Mouse (Mus musculus) kidney, embryonic 16.5 days (tissue): ENCODE measurements around the gene Cldn10. TPM values are rescaled to one million over a fixed set of nuclear protein-coding genes. Genes with fewer than 3 reads are reported as not detected.
A peak's percentile ranks its signal among the peaks of the same experiment; 100 is the strongest.

Source experiments
- ATAC-seq: fragments of 200-750 bp; cut with Nextera tagmentation; 2 replicates; pipeline ENCODE4 v1.8.0; 2017; ENCODE audit warnings: moderate TSS enrichment; ENCODE audit not compliant: low FRiP score, low TSS enrichment
- H3K27ac ChIP-seq: fragments of 300-500 bp; sonication (generic); 2 replicates; pipeline ENCODE4 v1.5.1; 2014; ENCODE audit warnings: low read length
- H3K27me3 ChIP-seq: fragments of 300-500 bp; sonication (generic); 2 replicates; pipeline ENCODE4 v1.6.1; 2014; ENCODE audit warnings: low read length, control low read depth, mixed read lengths; ENCODE audit not compliant: insufficient read depth
- H3K36me3 ChIP-seq: fragments of 300-500 bp; sonication (generic); 2 replicates; pipeline ENCODE4 v1.6.1; 2014; ENCODE audit warnings: low read length, control low read depth, mixed read lengths; ENCODE audit not compliant: insufficient read depth
- H3K4me1 ChIP-seq: fragments of 300-500 bp; sonication (generic); 2 replicates; pipeline ENCODE4 v1.6.1; 2014; ENCODE audit warnings: low read length, control low read depth, mixed read lengths; ENCODE audit not compliant: insufficient read depth
- H3K4me2 ChIP-seq: fragments of 300-500 bp; sonication (generic); replicated peaks from 2 replicates; pipeline ENCODE4 v1.6.1; 2014; ENCODE audit warnings: low read depth, low read length
- H3K4me3 ChIP-seq: fragments of 300-500 bp; sonication (generic); 2 replicates; pipeline ENCODE4 v1.5.1; 2014; ENCODE audit warnings: mild to moderate bottlenecking, low read length
- H3K9ac ChIP-seq: fragments of 300-500 bp; sonication (generic); replicated peaks from 2 replicates; pipeline ENCODE4 v1.6.1; 2014; ENCODE audit warnings: low read length
- H3K9me3 ChIP-seq: fragments of 300-500 bp; sonication (generic); 2 replicates; pipeline ENCODE4 v1.6.1; 2016; ENCODE audit warnings: low read length, control low read depth
- WGBS: fragments of 180-500 bp; shearing (Covaris S2); extraction: QIAGEN DNeasy Blood & Tissue Kit; methylation state at CpG from one replicate; pipeline ENCODE4 v1.1.7; 2014; 5-methylcytosine and 5-hydroxymethylcytosine counted together
- polyA plus RNA-seq: library from polyadenylated mRNA; unstranded; fragments of >200 nt; fragmentation: Nextera tagmentation; extraction: Ambion mirVana; gene quantifications from 2 replicates; pipeline ENCODE4 v1.2.1, GENCODE M21; 2015

The Cldn10 gene
- polyA plus RNA-seq, 1 experiment from 2014 or later: 49.3 TPM

DNA sequence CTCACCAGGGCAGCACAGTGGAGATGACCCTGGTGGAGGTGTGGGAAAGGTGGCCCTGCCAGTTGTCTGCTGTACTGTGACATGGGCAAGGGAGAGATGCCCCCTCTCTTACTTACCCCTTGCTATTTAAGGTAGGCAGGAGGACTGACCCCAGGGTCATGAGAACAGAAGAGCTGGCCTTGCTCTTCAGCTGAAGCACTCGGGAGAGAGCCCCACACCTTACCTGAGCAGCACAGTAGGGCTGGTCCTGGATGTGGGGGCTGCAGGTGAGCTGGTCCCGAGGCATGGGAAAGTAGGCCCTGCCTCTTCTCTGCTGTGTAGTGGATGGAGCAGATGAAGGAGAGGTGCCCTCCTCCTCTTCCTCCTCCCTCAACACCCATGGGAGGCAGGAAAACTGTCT, 11.3 kb upstream of the Cldn10 start:
- H3K36me3 ChIP-seq: no peaks in the 10 kb centered on the region
- no peak overlapping the region for H3K4me3 ChIP-seq
- no peak overlapping the region for H3K9ac ChIP-seq
- H3K4me1 ChIP-seq: no peaks in the 10 kb centered on the region
- H3K9me3 ChIP-seq: 0 out of 2 replicates have a peak, but pooled peaks cover 2% of the 10 kb centered on the region
- peak; percentile 70; the same call in 1 of the 2 replicates for ATAC-seq
- H3K27me3 ChIP-seq: no peaks in the 10 kb centered on the region
- no peak overlapping the region for H3K4me2 ChIP-seq
- no peak overlapping the region for H3K27ac ChIP-seq
- WGBS: 92% methylated on average over 2 of the region's 2 CpGs

DNA sequence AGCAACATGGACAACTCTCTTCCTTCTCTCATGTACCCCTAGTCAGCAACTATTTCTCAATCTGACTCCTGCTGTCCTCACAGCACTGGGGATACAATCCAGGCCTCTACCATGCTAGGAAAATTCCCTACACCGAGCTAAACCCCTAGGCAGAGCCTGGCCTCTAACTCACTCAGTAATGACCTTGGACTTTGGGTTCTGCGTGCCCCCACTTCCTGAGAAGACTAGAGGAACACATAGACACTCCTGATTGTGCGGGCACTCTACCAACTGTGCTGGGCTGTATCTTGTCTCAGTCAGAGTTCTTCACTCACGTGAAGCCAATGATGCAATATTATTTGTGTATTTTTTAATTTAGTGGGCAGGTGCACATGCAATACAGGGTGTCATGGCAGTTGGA, 10.2 kb upstream of the Cldn10 start:
- ATAC-seq: no peak
- Histone ChIP-seq H3K9ac (no peak overlapping the region), H3K27me3 (no peaks in the 10 kb centered on the region), H3K4me3 (no peak overlapping the region), H3K4me2 (no peak overlapping the region), H3K27ac (no peak overlapping the region), H3K9me3 (0 out of 2 replicates have a peak, but pooled peaks cover 2% of the 10 kb centered on the region), H3K4me1 (no peaks in the 10 kb centered on the region), H3K36me3 (no peaks in the 10 kb centered on the region)
- 80% methylated on average over 4 of the region's 4 CpGs for WGBS

DNA sequence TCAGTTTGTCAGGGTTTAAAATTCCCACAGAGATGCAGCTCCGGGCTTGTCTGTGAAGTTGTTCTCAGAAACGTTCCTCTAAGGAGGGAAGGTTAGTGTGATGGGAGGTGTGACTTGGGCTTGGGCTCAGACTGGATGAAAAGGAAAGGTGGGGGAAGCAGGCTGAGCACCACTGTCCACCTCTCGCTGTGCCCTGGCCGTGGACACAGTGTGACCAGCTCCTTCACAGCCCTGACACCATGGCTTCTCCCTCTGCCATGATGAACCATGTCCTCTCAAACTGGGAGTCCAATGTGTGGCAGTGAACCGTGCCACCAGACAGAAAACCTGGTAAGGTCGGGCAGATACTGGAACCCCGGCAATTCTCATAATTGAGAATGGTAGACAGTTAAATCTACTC, 6.1 kb upstream of the Cldn10 start:
- WGBS: 85% methylated on average over 7 of the region's 7 CpGs
- H3K9ac ChIP-seq: no peak overlapping the region
- H3K27me3 ChIP-seq: no peaks in the 10 kb centered on the region
- no peaks in the 10 kb centered on the region for H3K36me3 ChIP-seq
- no peak overlapping the region for H3K4me2 ChIP-seq
- no peak overlapping the region for H3K27ac ChIP-seq
- no peak for ATAC-seq
- H3K4me1 ChIP-seq: no peaks in the 10 kb centered on the region
- H3K9me3 ChIP-seq: no peaks in the 10 kb centered on the region
- H3K4me3 ChIP-seq: no peak overlapping the region

DNA sequence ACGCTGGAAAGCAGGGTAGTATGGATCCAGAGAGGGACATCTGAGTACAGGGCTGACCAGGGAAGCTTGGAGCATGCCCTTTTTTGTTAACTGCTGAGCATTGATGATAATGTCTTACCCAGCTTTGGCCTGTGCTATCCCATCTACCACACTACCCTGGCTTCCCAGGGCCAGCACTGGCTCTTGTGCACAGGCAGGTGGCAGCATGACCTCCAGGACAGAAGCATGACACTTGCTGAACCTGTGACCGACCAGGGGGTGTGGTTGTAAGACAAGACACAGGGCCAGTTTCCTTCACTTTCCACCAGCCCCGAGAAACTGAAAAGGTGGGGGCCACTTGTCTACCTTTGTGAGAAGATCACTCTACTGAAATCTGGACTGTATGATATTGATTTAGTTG, 5.5 kb upstream of the Cldn10 start:
- no peaks in the 10 kb centered on the region for H3K27me3 ChIP-seq
- WGBS: 59% methylated on average over 3 of the region's 3 CpGs
- H3K4me2 ChIP-seq: no peak overlapping the region
- H3K9me3 ChIP-seq: no peaks in the 10 kb centered on the region
- H3K36me3 ChIP-seq: no peaks in the 10 kb centered on the region
- H3K27ac ChIP-seq: no peak overlapping the region
- H3K4me1 ChIP-seq: no peaks in the 10 kb centered on the region; the same call in 1 of the 2 replicates
- H3K4me3 ChIP-seq: no peak overlapping the region
- no peak; the same call in 1 of the 2 replicates for ATAC-seq
- H3K9ac ChIP-seq: no peak overlapping the region

DNA sequence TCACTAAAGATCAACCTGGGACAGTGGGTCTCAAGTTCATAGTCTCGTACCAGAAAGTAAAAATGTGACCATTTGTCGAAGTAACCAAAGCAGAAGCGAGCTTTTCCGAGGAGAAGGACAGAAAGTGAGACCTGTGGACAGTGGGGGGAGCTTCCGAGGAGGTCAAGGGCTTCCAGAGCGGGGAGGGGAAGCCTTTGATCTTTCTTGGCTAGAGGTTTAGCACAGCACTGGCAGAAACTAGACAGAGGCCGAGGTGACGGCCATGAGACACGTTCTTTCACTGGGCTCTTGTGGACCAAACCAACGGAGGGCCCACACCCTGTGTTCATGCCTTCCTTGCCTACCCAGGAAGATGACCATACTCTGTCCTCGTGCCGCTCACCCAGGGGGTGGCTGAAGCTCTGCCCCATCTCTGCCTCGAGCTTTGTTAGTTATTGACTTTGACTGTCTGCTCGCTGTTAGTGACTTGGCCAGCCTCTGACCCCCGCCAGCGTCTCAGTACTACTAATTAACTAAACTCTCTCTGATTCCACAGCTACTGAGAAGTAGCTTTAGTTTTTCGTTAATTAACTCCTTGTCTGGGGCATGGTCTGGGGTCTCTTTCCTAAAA, 4.3 kb upstream of the Cldn10 start:
- Histone ChIP-seq H3K9me3 (no peaks in the 10 kb centered on the region), H3K4me3 (no peak overlapping the region), H3K27me3 (no peaks in the 10 kb centered on the region), H3K27ac (peak overlapping the region; percentile 75), H3K36me3 (no peaks in the 10 kb centered on the region), H3K9ac (no peak overlapping the region), H3K4me1 (no peaks in the 10 kb centered on the region; the same call in 1 of the 2 replicates), H3K4me2 (no peak overlapping the region)
- 45% methylated on average over 17 of the region's 17 CpGs for WGBS
- ATAC-seq: peak; percentile 92

DNA sequence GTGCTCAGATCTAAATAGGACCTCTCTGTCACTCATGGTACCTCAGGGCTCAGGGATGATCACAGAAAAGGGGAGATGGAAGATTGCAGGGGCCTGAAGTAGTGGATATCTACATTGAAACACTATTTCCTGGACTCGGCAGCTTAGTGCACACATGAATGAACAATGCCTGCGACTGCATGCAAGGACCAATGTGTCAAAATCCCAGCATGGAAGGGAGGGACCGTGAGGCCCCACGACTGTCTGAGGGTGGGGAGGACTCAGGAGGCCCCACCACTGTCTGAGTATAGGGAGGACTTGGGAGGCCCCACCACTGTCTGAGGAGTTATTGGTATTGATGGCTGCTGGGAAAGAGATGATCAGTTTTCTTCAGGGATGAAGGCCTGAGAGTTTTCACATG, 2.5 kb downstream of the Cldn10 start:
- Histone ChIP-seq H3K9ac (no peak overlapping the region), H3K4me1 (no peaks in the 10 kb centered on the region; the same call in 1 of the 2 replicates), H3K36me3 (no peaks in the 10 kb centered on the region), H3K4me2 (no peak overlapping the region; the same call in 1 of the 2 replicates), H3K4me3 (no peak overlapping the region), H3K9me3 (no peaks in the 10 kb centered on the region), H3K27ac (no peak overlapping the region), H3K27me3 (no peaks in the 10 kb centered on the region)
- no peak for ATAC-seq
- 69% methylated on average over 4 of the region's 4 CpGs for WGBS

DNA sequence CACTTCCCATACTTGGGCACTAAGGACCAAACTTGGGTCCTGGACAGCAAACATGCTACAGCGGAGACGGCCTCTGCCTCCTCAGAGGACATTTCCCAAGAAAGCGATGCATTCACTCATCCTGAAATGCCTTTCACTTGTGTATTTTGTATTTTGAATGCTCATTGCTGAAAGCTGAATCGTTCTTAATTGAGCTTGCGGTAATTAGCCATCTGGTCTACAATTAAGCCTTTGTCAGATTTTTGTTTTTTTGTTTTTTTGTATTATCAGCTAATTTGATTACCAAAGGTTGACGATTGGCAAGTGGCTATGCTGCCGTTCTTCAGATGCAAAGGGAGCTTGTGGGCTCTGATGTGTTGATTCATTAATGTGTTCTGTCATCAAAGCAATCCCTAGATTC, 5.2 kb downstream of the Cldn10 start:
- ATAC-seq: no peak
- Histone ChIP-seq H3K36me3 (no peaks in the 10 kb centered on the region), H3K4me2 (no peak overlapping the region), H3K27me3 (no peaks in the 10 kb centered on the region), H3K27ac (no peak overlapping the region), H3K4me3 (no peak overlapping the region), H3K9me3 (no peaks in the 10 kb centered on the region), H3K9ac (no peak overlapping the region), H3K4me1 (peaks cover 3% of the 10 kb centered on the region; the same call in 1 of the 2 replicates)
- WGBS: 90% methylated on average over 7 of the region's 7 CpGs

DNA sequence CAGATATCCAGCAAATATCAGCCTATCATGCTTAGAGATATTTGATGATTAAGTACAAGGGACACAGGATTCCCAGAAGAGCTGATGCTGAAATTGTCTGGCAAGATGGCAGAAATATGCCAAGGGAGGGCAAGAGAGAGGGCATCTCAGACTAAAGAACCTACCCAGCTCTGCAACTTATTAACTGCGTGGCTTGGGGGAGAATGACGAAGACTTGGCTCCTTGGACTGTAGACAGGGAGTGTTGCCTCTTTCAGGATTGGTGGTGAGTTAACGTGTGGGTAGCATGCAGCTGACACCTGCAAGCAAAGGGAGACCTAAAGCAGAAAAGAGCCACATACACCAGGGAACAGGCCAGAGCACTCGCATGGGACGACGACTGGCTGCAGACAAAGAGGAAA, 5.7 kb downstream of the Cldn10 start:
- ATAC-seq: no peak; the same call in 1 of the 2 replicates
- Histone ChIP-seq H3K9ac (no peak overlapping the region), H3K9me3 (no peaks in the 10 kb centered on the region), H3K4me3 (no peak overlapping the region), H3K4me2 (no peak overlapping the region), H3K27ac (no peak overlapping the region), H3K4me1 (peaks cover 3% of the 10 kb centered on the region; the same call in 1 of the 2 replicates), H3K36me3 (no peaks in the 10 kb centered on the region), H3K27me3 (no peaks in the 10 kb centered on the region)
- 84% methylated on average over 6 of the region's 6 CpGs for WGBS

DNA sequence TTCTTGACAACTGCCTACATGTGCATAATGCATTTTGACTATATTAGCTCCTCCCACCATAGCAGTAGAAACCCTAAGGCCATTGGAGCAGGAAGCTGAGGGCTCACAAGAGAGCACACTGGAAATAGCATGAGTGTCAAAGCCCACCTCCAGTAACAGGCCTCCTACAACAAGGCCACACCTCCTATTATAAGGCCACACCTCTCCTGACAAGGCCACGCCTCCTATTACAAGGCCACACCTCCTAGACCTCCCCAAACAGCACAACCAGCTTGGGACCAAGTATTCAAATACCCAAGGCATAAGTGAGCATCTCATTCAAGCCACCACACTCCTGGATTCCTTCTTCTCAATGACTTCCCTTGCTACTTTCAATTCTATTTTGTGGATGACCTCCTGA, 6.5 kb downstream of the Cldn10 start:
- Histone ChIP-seq H3K27ac (no peak overlapping the region), H3K36me3 (no peaks in the 10 kb centered on the region), H3K4me1 (peaks cover 3% of the 10 kb centered on the region; the same call in 1 of the 2 replicates), H3K27me3 (no peaks in the 10 kb centered on the region), H3K9me3 (no peaks in the 10 kb centered on the region), H3K4me2 (no peak overlapping the region), H3K4me3 (no peak overlapping the region), H3K9ac (no peak overlapping the region)
- no peak for ATAC-seq
- WGBS: 63% methylated on average over 1 of the region's 1 CpGs

DNA sequence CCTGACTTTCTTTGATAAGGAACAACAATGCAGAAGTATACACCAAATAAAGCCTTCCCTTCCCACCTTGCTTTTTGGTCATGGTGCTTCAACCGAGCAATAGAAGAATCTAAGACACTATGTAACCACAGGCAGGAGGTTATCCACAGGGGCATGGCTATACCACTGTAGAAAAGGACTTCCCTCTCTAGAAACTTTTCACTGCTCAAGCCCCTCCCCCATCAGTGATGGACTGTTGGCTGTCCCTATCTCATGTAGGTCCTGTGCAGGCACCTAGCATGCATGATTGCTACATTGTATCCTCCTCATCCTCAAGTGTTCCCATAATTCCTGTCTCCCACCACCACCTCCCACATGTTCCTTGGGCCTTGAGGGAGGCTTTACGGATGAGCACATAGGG, 7.2 kb downstream of the Cldn10 start:
- Histone ChIP-seq H3K4me1 (peaks cover 10% of the 10 kb centered on the region), H3K27me3 (no peaks in the 10 kb centered on the region), H3K9me3 (no peaks in the 10 kb centered on the region), H3K4me2 (no peak overlapping the region), H3K9ac (no peak overlapping the region), H3K36me3 (no peaks in the 10 kb centered on the region), H3K27ac (no peak overlapping the region), H3K4me3 (no peak overlapping the region)
- WGBS: 90% methylated on average over 2 of the region's 2 CpGs
- ATAC-seq: no peak
